Comparison of ENCODE assay signal across 21 mouse cellular contexts in genomic region chr13:116957577-116957976, GRCm38 (mm10).
"Had no signal": no experiment of that assay in that cellular context is flagged by ENCODE, and none has a peak within 500 bp of the region (broad histone marks: within the 10 kb centered on the region; RNA-seq: fewer than 3 reads in every experiment).

No protein-coding gene starts in this region.

- H3K36me3 ChIP-seq: limb, embryonic 12.5 days; limb, embryonic 15.5 days; liver, embryonic 13.5 days; midbrain, embryonic 12.5 days; midbrain, embryonic 15.5 days; neural tube, embryonic 12.5 days; neural tube, embryonic 15.5 days had no signal

- ATAC-seq: intestine, postnatal 0 days; midbrain, embryonic 15.5 days had no signal

- H3K4me1 ChIP-seq: liver, embryonic 13.5 days; midbrain, embryonic 12.5 days; neural tube, embryonic 12.5 days had no signal

- DNase-seq: kidney, adult 8-10 months; kidney, postnatal 14 days; kidney, postnatal 4 days; layer of hippocampus, adult 9-11 months; left cerebral cortex, postnatal 4 days; liver, embryonic 13.5 days; lung, adult 2 months; lung, postnatal 14 days; right cerebral cortex, adult 18-20 months; right cerebral cortex, postnatal 14 days; right cerebral cortex, postnatal 4 days; thymus, adult 18-20 months; thymus, postnatal 36 days had no signal

- H3K27ac ChIP-seq: limb, embryonic 12.5 days; limb, embryonic 15.5 days; liver, embryonic 13.5 days; macrophage; midbrain, embryonic 12.5 days; midbrain, embryonic 15.5 days; neural tube, embryonic 12.5 days; neural tube, embryonic 15.5 days had no signal

- H3K4me3 ChIP-seq: limb, embryonic 12.5 days; limb, embryonic 15.5 days; liver, embryonic 13.5 days; midbrain, embryonic 12.5 days; midbrain, embryonic 15.5 days; neural tube, embryonic 12.5 days; neural tube, embryonic 15.5 days had no signal

- H3K9ac ChIP-seq: limb, embryonic 12.5 days; limb, embryonic 15.5 days; liver, embryonic 13.5 days; midbrain, embryonic 12.5 days; midbrain, embryonic 15.5 days; neural tube, embryonic 12.5 days; neural tube, embryonic 15.5 days had no signal

- H3K27me3 ChIP-seq: limb, embryonic 12.5 days; limb, embryonic 15.5 days; liver, embryonic 13.5 days; midbrain, embryonic 12.5 days; midbrain, embryonic 15.5 days; neural tube, embryonic 12.5 days; neural tube, embryonic 15.5 days had no signal
